Mouse (Mus musculus): ENCODE data around the gene Rnf115.
A peak's percentile ranks its signal among the peaks of the same experiment; 100 is the strongest.

Rnf115 gene

GRCm38 (mm10) chr3:96788506-96788905 lies 61.0 kb downstream of the Rnf115 start:
- peak; percentile 73 for DNase-seq

- no peak for DNase-seq
Measured at GRCm38 (mm10) chr3:96800254-96800653, 72.8 kb downstream of the Rnf115 start.

- DNase-seq, result no peak
Measured at GRCm38 (mm10) chr3:96802214-96802613, 74.8 kb downstream of the Rnf115 start.

GRCm38 (mm10) chr3:96808136-96808535 lies 80.7 kb downstream of the Rnf115 start:
- DNase-seq, result no peak

- no peak for DNase-seq
Measured at GRCm38 (mm10) chr3:96808651-96809050, 81.2 kb downstream of the Rnf115 start.

GRCm38 (mm10) chr3:96811232-96811631 lies 83.8 kb downstream of the Rnf115 start:
- DNase-seq, result no peak

DNA sequence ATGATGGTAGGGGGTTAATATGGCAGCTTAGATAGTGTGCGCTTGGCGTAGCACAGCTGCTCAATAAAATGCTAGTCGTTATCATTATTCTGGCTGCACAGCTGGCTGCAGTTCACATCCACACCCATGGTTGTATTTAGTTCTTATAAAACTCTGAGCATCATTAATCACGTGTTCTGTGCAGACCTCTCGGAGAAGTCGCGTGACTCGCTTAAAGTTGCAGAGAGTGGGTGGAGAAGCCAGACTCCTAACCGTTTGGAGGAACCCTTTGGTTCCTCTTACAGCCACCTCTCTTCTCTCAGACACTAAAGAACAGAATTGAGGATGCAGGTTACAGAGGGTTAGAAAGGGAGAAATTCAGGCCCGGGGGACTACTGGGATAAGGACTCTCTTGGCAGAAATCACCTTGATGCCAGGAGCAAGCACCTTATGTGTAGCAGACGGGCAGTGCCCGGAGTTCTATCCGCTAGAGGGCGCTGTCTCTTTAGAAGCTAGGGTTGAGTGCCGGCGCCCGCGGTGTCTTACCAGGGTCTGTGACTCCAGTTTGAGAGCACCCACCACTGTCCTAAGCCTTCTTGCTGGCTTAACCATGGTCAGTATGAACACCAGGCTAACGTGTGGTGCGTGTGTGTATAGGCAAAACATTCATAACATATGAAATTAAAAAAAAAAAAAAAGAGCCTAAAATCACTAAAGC lies 85.1 kb downstream of the Rnf115 start:
- DNase-seq, result peak; percentile 90

GRCm38 (mm10) chr3:96813106-96813505 lies 85.6 kb downstream of the Rnf115 start:
- peak; percentile 58 for DNase-seq

DNA sequence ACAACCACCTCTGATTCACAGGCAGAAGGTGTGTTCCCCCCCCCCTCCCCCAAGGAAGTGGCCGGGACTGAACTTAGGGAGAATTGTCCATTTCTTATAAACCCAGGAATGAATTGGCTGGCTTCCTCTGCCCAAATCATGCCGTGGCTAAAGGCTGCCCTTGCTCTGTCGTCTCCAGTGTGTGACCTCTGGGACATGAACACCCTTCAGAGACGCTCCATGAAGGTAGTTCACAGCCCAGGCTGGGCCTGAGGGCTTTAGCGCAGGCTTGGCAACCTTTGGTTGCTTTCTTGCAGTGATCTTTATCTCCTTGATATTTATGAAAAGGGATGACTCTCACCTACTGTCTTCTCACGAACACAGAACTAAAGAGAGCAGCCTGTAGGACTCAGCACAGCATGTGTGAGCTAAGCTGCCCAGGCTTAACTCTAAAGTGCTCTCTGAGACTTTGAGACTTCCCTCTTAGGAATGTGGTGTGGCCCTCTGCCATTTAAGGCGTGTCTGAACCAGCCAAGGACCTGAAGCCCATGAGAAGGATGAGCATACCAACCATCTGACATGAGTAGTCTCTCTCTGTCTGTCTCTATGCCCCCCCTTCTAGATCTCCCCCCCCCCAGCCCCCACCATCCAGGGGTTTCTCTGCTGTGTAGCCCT lies 86.3 kb downstream of the Rnf115 start:
- DNase-seq, result peak; percentile 73

DNA sequence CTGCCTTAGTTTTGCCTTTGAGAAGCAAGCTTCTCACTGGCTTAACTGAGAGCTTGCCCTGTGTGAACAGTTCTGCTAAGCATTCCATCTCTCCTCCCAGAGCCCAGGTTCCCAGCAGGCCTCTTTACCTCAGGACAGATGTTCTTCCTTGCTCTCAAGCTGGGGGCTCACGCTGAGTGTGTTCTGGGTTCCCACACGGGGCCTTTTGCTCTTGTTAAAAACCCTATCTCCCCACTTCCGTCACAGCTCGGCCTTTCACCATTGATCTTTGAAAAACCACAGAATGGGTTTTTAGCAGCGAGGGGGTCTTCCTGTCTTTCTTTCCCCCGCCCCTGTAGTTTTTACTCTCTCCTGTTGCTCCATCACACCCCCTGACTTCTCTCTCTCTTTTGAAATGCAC lies 86.9 kb downstream of the Rnf115 start:
- no peak for DNase-seq

GRCm38 (mm10) chr3:96820116-96820915 lies 92.9 kb downstream of the Rnf115 start:
- peak; percentile 66 for DNase-seq

- no peak for DNase-seq
Measured at GRCm38 (mm10) chr3:96821581-96821980, 94.1 kb downstream of the Rnf115 start.

GRCm38 (mm10) chr3:96823701-96824100 lies 96.2 kb downstream of the Rnf115 start:
- peak; percentile 40 for DNase-seq

- peak; percentile 58 for DNase-seq
Measured at GRCm38 (mm10) chr3:96824614-96825013, 97.2 kb downstream of the Rnf115 start.

GRCm38 (mm10) chr3:96825261-96825660 lies 97.8 kb downstream of the Rnf115 start:
- DNase-seq, result peak; percentile 13

DNA sequence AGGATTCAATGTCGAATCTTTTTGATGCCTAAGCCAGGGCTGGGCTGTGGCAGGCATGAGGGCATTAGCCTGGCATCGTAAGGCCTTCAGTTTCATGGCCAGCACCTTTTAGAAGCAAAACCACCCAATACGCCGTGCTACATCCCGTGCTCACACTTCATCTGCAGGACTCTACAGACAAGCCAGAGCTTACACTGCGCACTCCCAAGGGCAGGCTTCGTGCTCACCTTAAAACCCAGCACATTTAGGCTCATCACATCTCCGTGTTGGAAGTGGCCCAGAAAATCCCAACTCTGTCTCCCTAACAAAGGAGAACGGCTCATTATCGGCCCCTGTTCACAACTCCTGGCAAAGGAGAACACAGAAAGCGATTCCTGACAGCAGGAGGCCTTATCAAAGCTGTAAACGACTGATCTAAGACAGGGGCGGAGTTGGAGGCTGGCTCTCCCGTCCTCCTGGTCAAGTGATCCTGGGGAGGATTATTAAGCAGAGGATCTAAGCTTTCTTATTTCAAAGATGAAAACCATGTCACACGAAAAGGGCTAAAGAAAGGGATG lies 100.9 kb downstream of the Rnf115 start:
- DNase-seq, result no peak

DNA sequence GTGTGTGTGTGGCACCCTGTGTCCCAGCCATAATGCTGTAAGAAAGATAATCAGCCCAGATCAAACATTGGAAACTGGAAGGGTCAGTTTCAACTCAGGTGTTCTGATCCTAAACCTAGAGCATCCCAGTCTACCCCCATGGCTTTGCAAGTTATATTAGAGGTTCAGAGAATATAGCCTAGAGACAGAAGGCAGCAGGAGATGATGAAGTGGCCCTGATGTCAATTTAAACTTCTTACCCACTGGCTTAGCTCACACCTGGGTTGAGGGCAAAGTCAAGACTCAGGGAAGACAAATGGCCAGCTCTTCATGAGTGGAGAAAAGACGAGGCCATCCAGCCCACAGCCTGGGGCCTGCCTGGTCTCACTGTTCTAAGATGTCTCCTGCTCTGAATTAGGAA lies 101.5 kb downstream of the Rnf115 start, which contains the start of the genes Pdzk1 and Cd160:
Gene Pdzk1 (plus strand): TSS at position 301 of the 400 bp plus-strand sequence.
Gene Cd160 (minus strand): TSS at position 368 of the 400 bp plus-strand sequence.
- no peak for DNase-seq

- DNase-seq, result peak; percentile 80
Measured at GRCm38 (mm10) chr3:96829856-96830255, 102.4 kb downstream of the Rnf115 start.

DNA sequence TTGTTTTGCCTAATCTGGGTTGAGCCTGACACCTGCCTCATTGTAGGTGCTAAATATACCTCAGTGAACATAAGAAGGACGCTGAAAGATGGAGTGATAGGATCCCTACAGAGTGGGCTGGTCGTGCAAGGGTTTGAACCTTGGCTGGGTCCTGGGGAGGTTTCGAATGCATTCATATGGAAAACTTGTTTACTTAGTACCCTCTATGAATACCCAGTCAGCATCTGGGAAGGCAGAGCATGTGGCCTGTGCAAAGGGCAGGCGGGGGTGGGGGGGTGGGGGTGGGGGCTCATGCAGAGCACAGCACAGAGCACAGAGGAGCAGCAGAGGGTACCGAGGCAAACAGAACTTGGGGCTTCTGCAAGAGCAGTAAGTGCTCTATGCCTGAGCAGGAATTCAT lies 105.5 kb downstream of the Rnf115 start:
- peak; percentile 55 for DNase-seq

DNA sequence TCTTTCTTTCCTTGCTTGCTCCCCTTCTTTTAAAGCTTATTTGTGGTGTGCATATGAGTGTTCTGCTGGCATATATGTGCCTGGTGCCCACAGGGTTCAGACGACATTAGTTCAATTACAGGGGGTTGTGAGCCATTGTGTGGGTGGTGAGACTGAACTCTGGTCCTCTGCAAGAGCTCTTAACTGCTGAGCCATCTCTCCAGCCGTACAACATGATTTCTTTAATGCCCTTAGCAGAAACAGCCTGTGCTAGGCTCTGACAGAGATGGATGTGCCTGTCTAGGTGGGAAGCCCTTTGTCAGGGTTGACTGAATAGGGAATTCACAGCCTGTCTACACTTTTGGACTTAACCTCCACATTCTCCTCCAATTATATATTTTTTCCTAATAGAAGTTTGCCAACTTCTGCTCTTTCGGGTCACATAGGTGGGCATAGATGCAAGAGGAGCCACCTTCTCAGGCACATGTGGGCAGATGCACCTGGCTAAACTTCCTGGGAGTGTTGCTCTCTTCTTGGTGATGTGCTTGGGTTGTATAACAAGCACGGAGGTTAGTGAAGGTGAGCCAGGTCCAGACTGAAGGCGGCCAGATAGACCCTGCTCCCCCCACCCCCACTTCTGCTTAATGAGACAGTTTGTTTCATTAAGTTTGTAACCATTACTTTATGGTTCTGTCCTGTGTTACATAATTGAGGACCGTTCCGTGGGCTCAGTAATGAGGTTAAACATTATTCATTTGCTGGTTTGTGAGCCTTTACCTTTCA lies 107.3 kb downstream of the Rnf115 start:
- peak; percentile 52 for DNase-seq

DNA sequence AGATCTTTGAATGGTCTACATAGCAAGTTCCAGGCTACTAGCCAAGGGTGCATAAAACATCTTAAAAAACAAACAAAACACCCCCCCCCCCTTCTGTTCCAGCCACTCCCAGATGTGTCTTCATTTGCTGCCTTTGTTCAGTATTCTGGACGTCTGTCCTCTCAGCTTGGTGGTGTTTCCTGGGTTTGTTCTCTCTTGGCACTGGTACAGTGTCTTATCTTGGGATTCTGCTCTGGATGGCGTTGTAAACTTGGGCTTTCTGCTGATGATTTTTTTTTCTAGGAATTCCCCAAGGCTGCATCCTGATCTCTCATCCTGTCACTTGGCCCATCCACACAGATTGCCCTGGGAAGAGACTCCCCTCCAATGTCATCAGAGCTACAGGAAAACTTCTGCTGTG lies 109.0 kb downstream of the Rnf115 start:
- no peak for DNase-seq

DNA sequence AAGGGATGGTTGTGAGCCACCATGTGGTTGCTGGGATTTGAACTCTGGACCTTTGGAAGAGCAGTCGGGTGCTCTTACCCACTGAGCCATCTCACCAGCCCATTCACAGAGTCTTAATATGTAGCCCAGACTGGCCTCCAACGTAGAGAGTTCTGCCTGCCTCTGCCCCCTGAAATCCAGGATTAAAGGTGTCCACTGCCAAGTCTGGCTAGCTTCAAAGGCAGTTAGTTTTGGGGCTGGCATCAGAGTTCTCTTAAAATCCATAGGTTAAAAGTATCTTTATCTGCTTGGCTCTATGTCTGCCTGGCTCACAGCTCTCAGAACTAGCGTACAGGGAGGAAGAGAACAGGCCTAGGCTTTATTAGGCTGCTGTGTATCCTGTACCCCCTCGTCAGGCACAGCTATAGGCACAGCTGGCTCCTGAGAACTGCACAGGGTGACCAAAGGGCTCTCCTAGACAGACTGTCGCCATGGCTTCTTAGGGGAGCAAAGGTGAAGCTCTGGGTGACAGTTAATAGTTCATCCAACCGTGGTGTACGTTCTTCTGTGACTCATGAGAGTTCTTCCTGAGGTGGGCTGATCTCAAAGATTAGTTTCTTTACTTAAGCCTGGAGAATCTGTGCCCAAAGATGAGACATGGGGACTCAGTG lies 111.7 kb downstream of the Rnf115 start:
- peak; percentile 56 for DNase-seq
